Mouse (Mus musculus): ENCODE measurements at regions not wholly inside any gene's neighbourhood (a gene's known extent, or its start where the extent isn't known, plus 50 kb on each side); places are given as distances from the start of the nearest gene placed in this dataset.

DNA sequence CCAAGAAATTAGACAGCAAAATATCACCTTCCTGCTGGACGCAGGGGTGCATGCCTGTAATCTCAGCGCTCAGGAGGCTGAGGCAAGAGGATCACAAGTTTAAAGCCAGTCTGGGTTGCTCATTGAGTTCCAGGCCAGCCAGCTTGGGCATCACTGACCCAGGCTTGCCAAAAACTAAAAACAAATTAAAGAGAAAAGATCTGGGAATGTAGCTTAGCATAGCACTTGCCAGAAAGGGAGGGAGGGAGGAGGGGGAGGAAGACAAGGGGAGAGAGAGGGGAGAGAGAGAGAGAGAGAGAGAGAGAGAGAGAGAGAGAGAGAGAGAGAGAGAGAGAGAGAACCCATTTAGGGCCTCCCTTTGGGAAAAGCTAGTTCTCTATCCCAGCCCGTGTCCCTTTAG, 112.7 kb upstream of the Thy1 start:
- no peak for DNase-seq

DNA sequence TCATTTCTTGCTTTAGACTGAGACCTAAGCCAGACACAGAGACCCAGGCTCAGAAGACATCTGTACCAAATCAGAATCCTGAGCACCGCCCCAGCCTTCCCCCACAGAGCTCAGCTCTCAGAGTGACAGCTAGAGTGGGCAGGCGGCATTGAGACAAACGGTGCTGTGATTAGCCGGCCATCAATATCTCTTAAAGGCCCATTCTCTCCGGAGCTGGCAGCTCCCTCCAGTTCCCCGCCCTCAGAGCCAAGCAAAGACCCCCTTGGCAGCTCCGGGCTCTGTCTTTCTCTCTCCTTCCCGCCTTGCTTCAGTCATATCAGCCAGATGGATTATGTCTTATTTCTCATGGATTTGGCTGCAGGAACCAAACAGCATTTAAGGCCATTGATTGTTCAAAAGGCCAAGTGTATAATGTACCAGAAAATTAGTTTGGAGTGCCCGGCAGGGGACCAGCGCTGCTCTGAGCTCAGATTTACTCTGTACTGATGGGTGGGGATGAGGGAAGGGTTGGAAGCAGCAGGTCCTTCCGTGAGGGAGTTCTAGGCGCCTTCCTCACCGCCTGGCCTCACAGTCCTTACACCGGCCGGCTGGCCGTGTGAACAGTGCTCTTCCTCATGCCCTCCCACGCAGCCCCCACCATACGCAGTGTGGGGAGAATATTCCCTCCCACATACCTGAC, 109.0 kb upstream of the Thy1 start:
- no peak for DNase-seq

DNA sequence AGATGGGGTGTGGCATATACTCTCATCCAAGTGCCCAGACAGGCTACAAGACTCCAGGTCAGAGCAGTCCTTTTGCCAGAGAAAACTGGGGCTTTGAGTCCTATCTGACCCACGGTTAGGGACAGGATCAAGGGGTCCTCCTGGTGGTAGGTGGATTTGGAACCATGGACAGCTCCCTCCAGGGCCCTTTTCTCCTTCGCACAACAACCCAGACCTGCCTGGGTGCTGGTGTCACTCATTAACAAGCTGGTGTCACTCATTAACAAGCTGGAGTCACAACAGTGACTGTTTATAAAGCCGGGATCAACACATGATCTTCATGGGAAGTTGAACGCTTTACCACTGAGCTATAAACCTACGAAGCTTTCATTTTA, 108.5 kb upstream of the Thy1 start:
- DNase-seq: peak; percentile 89 to 91

DNA sequence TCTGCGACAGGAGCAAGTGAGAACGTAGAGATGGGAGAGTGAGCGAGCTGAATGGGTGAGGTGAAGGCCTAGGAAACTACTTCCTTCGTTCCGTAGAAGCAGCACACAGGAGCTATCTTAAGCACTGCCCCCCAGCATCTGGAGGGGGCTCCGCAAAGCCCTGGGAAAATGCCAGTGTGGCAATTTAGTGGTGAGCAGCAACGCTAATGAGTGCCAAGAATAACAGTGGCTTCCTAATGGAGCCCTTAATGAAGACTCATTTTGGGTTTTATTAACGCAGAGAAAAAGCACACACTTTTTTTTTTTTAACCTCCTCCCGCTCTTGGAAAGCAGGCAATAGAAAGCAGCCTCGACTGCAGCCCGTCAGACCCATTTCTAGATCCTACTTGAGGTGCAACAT, 103.8 kb upstream of the Thy1 start:
- DNase-seq: no peak

DNA sequence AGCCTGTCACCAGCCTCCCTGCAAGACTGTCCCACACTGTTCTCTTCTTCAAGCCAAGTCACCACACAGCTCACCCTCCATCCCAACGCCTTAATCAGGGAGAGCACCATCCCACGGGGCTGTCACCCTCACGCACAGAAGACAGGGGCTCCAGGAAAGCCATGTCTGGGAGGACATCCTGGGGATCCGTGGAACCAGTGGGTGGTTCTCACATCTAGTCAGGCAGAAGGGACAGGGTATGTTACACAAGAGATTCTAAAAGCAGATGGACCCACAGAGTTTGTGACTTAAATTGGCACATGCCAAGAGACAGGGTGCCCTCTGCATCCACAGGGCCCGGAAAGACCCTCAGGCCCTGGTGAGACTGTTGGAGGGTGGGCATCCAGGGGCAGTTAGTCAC, 101.0 kb upstream of the Thy1 start:
- no peak for DNase-seq

DNA sequence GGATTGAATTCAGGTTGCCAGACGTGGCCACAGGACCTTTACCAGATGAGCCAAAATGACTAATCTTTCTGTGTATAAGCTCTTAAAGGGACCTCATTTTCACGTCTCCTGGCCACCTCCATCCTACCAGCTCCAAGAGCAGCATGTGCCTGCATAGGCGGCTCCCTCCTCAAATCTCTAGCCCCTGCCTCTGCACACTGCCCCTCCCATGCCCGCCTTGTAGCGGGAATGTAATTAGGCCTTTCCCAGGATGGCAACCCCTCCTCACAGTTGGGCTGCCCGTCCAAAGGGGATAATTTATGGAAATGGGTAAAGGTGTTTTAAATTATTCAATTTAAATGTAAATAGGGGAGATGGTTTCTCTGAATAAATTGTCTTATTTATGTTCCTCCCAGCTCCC, 99.7 kb upstream of the Thy1 start:
- no peak for DNase-seq

DNA sequence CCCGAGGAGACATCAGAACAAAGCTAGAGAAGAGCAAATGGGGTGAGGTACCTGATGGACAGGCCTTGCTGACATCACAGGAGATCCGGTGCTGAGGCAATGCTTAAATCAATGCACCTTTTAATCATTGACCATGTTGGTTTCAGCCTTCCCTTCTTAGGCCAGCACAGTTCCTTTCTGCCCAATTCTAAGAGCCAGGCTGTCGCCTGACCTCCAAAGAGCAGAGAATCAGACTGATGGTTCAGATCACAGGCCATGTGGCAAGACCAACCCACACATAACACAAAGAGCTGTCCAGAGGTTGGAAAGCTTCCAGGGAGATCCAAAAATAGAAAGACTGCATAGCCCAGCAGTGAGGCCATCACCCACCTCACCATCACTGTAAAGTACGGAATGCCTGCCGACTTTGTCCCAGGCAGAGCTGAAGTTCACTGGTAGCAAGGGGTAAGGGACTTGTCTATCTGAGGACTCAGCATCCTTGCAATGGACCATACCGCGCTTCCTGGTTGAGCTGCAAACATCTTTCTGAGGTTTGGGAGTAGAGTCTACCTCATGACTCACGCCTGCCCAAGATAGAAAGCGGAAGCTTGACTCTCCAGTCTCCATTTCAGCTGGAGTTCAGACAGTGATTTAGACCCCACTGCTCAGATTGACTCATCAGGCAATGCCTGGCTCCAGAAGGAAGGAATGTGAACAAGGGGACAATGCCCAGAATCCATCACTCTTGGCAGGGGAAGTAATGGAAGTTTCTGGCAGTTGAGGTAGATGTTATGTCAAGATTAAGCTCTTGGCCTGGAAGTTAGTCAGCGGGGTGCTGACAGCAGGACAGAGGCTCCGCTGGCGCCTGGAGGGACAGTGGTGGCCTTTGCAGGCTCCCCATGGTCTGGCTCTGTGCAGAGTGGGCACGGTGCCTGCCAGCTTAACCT, 98.1 kb upstream of the Thy1 start:
- DNase-seq: no peak

DNA sequence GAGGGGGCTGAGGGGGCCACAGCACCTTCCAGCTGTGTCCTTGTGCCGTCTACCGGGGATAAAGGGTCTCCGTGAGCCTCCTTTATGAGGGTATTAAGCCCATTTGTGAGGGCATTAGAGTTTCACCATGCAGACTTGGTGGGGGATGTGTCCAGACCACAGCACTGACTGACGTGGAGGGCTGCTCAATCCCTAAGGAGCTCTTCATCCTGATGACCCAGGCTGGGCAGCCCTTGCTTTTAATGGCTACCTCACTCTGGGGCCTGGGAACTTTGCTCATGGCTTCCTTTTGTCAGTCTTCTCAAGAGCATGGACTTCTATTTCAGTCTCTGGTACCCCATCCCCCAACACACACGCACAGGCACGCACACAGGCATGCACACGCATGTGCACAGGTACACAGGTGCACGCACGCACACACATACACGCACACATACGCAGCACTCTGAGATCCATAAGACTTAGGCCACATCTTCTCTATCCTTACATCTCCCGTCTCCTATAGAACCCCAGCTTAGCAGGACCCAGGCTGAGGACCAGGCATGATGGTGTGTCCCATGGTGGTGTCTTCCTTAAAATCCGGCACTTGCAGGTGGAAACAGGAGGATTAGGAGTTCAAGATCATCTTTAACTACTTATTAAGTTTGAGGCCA, 97.1 kb upstream of the Thy1 start:
- DNase-seq: no peak

DNA sequence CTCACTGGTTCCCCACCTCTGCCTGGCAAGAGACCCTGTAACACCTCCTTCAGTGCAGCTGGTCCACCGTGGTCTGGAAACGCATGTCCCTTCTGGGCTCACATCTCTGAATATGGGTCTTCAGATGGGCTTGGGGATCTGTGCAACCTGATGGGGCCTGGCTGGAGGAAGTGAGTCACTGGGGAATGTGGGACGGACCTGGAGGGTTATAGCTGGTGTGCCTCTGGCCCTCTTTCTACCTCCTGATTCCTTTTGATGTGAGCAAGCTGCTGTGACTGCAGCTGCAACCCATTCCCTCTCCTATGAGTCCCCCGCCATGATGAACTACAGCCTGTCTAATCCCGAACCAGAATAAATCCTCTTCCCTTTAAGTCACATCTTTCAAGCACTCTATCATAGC, 96.1 kb upstream of the Thy1 start:
- no peak for DNase-seq

DNA sequence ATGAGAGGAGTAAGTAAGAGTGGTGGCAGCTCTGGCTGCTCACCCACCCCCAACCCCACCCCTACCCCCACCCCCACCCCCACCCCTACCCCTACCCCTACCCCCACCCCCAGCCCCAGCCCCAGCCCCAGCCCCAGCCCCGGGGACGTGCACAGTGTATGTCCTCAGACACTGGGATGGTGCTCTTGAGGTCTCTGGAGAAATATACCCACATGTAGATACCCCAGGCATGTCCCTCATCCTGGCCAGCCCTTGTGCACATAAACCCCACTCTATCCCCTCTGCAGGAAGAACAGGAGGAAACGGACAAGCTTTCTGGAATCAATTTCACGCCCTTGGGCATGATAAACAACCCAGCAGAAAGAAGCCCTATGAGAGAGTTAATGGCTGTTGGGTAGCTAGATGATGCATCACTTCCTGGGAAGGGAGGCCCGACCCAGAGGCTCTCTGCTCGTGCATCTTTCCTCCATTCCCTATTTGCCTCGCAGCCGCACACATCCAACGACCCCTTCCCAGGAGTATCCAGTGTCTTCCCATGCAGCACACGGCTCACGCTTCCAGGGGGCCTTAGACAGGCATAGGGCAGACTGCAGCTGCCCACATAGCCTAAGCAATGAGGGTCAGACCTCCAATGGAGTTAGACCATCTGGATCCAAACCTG, 95.6 kb upstream of the Thy1 start:
- no peak for DNase-seq

DNA sequence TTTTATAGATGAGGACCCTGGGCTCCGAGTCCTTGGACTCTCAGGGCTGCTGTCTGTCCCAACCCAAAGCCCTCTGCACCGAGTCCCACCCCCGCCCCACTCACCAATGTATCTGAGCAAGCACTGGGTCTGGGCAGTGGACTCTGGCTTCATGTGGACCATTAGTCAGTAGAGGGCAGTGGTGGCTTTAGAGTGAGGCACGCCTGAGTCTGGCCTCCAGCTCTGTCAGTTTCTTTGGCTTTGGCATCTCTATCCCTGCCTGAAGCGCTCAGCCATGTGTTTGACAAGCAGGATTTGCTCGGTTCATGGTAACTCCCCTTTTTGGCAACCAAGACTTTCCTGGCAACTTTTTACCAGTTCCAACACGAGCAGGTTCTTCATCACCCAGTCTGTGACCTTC, 90.1 kb upstream of the Thy1 start:
- peak; percentile 9 to 46 for DNase-seq

DNA sequence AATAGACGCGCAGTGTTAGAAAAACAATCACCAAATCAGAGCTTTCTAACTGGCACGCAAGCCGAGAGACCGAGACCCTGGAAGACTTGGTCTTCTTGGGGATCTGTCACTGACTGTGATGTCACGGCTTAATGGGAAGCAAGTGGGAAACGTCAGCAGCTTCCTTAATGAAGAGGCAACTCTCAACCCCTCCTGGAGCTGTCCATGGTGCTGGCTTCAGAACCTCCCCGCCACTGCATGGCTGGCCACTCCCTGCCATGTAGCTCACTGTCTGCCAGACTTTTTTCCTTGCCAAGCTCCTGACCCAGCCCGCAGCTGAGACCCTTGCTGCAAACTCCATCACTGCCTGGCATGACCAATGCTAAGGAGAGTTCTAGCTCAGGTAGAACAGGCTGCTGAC, 83.6 kb upstream of the Thy1 start:
- DNase-seq: peak; percentile 29 to 74

DNA sequence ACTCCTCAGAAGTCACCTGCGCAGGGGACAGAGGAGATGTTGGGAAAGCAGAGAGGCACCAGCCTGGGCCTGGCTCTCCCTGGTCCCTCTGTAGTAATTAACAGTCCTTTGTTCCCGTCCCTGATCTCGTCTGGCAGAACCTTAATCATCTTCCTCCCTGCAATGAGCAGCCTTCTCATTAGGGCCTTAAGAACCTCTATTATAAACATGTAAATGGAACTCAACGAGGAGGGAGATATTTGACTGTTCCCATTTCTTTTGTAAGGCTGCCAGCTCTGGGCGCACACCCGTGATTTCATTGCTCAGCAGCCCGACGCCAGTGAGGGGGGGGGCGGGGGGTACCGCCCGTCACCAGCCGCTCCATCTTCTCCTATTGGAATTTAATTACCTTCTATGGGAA, 81.8 kb upstream of the Thy1 start:
- DNase-seq: no peak

DNA sequence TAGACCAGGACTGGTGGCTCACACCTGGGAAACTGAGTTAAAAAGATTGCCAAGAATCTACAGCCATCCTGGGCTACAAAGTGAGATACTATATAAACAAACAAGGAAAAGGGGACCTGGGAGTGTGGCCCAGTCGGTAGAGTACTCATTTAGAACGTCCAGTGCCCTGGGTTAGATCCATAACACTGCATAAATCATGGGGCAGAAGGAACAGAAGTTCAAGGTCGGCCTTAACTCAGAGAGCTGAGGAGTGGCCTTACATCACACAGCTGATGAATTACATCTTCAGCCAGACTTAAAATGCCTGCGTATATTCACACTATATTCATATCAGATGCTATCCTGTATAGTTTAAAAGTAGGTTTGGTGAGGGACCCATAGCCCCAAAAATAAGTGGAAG, 78.0 kb upstream of the Thy1 start:
- no peak for DNase-seq

DNA sequence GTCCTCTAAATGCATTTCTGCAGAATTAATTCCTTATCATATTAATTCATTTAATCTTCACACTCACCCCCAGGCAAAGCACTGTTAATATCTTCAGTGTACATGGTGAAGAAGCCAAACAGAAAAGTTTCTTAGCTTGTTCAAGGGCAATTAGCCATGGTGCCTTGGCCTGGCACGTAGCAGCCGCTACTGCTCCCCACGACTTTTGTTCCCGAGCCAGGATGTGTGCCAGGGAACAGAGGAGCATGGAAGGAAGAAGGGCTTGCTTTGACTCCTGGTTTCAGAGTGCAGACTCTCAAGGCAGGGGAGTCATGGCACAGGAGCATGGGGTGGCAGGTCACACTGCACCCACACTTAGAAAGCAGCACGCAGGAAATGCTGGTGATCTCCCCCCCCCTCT, 77.4 kb upstream of the Thy1 start:
- no peak for DNase-seq

DNA sequence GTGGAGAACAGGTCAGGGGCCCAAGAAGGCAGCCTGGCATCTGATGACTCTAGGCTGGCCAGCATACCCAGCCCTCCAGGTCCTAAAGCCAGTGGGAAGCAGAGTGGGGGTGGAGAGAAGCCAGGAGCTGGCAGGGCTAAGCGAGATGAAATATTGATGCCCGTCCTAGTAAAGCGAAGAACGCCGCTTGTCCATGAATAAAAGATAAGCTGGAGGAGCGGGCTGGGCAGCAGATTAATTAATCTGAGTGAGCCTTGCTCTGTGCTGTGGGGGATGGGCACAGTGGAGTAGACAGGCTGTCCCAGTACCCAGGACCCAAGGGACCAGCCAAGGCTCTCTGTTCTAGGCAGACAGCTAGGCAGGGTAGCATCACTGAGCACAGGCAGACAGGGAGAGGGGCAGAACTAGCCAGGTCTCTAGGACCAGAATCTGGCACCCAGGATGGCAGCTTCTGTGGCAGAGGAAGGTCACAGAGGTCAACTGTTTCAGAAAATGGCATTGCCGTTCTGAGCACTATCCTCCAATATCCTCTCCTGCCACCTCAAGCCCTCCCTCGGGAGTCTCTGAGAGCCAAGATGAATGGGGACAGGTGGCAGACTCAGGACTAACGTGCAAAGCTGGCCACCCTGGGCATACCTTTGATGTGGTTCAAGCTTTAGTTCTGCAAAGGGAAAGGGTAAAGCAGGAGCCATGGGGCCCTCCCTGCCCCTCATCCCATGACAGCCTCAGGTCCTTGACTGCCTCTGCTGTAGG, 73.0 kb upstream of the Thy1 start:
- DNase-seq: no peak

DNA sequence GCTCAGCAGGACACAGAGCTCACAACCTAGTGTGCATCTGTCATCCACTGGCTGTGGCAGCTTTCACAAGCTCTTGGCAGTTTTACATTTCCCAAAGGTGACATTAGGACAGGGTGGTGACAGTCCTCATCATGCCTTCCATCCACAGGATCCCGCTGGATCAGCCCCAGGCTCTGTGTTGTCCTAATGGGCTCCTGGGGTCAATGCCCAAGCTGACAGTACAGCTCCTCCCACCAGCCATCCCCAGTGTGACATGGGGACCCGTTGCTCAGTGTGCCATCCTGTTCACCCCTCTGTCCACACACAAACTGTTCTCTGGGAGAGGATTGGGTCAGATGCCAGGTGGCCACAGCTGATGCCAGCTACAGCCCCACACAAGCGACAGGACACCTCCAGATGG, 72.3 kb upstream of the Thy1 start:
- DNase-seq: no peak

DNA sequence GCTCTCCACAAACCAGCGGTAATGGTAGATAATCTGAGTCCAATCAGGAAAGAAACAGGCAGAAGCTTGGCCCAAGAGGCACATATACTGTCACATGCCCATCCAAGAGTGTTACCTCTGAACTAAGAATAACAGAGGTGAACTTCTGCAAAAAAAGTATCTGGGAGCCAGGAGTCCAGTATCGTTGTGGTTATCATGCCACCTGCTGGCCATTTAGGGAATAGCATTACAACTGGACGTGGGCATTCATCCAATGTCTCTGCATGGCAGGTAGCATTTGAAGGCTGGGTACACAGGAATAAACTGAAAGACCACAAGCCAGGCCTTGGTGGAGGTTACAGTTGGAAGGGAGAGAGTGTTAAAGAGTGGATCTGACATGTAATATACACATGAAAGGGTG, 70.9 kb upstream of the Thy1 start:
- peak; percentile 57 to 79 for DNase-seq

DNA sequence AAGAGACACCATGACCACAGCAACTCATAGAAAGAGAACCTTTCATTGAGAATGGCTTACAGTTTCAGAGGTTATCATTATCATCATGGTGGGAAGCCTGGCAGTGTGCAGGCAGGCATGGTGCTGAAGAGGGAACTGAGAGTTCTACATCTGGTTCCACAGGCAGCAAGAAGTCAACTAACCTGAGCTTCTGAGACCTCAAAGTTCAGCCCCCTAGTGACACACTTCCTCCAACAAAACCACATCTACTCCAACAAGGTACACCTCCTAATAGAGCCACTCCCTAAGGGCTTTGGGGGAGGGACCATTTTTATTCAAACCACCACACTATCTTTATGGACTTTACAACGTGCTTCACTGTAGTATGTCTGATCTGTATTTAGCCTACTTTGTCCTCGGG, 67.8 kb upstream of the Thy1 start:
- DNase-seq: no peak

DNA sequence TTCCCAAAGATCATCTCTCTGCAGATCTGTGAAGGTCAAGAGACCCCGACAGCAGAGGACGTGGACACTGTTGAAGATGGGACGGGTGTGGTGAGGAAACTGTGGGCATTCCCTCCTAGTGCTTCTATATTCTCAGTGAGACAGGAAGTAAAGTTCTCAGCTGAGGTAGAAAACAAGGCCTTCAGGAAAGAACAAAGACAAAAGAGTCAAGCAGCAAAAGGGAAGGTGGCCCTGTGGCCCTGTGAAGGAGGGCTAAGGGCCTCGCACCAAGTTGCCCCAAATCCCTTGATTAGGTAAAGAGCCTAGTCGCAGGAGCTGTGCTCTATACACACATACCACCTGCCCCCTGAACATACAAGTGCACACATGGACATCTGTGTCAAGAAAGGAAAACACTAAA, 66.8 kb upstream of the Thy1 start:
- no peak for DNase-seq

DNA sequence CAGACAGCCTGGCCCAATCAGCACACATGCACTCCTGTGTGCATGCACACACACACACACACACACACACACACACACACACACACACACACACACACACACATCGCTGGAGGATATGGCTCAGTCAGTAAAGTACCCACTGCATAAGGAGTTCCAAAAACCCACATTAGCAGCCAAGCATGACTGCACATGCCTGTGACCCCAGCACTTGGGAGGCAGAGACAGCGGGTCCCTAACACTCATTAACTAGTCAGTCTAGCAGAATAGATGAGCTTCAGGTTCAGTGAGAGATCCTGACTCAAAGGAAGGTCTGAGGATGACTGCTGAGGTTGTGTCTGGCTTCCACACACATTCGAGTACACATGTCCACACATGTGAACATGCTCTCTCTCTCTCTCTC, 65.4 kb upstream of the Thy1 start:
- DNase-seq: peak; percentile 40

DNA sequence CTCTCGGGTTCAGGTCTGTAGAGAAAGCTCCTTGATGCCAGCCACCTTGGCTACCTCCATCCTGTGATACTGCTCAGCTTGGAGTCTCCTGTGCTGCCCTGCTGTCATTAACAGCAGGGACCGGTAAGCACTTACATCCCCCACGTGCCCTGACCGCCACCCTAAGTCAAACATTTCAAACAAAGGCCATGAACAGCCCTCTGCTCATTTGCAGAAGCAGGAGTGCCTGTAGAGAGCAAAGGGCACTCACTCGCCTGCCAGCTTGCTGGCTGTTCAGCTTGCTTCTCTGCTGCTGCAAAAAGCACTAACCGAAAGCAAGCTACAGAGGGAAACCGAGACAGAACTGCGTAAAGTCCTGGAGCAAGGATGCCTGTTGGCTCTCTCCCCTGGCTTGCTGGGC, 61.8 kb upstream of the Thy1 start:
- DNase-seq: peak; percentile 45 to 52
